Mouse (Mus musculus): Measurements from ENCODE around the gene Alox15.
A peak's percentile ranks its signal among the peaks of the same experiment; 100 is the strongest.

The Alox15 gene

GRCm38 (mm10) chr11:70351868-70352267 lies at the start of gene Alox15:
TSS of gene Alox15 (minus strand) at chr11:70352031.
- no peak for DNase-seq

- DNase-seq: no peak
Observed at GRCm38 (mm10) chr11:70389421-70389820, 37.6 kb upstream of the Alox15 start.

GRCm38 (mm10) chr11:70387436-70387835 lies 35.6 kb upstream of the Alox15 start:
- DNase-seq: no peak

- no peak for DNase-seq
Observed at GRCm38 (mm10) chr11:70384136-70384535, 32.3 kb upstream of the Alox15 start.

GRCm38 (mm10) chr11:70381330-70381729 lies 29.5 kb upstream of the Alox15 start:
- no peak for DNase-seq

GRCm38 (mm10) chr11:70380478-70381005 lies 28.7 kb upstream of the Alox15 start:
- no peak for DNase-seq

- DNase-seq: no peak
Observed at GRCm38 (mm10) chr11:70376054-70376453, 24.2 kb upstream of the Alox15 start.

- no peak for DNase-seq
Observed at GRCm38 (mm10) chr11:70374302-70374701, 22.5 kb upstream of the Alox15 start.

GRCm38 (mm10) chr11:70372849-70373557 lies 21.2 kb upstream of the Alox15 start:
- DNase-seq: peak; percentile 81

GRCm38 (mm10) chr11:70372396-70372795 lies 20.6 kb upstream of the Alox15 start:
- no peak for DNase-seq

GRCm38 (mm10) chr11:70368626-70369025 lies 16.8 kb upstream of the Alox15 start:
- DNase-seq: peak; percentile 69

- DNase-seq: peak; percentile 62
Observed at GRCm38 (mm10) chr11:70367701-70368100, 15.9 kb upstream of the Alox15 start.

- DNase-seq: no peak
Observed at GRCm38 (mm10) chr11:70348630-70349029, 3.2 kb downstream of the Alox15 start.

GRCm38 (mm10) chr11:70347861-70348260 lies 4.0 kb downstream of the Alox15 start:
- DNase-seq: no peak

- no peak for DNase-seq
Observed at GRCm38 (mm10) chr11:70345546-70345945, 6.3 kb downstream of the Alox15 start.

- no peak for DNase-seq
Observed at GRCm38 (mm10) chr11:70345061-70345460, 6.8 kb downstream of the Alox15 start.

- no peak for DNase-seq
Observed at GRCm38 (mm10) chr11:70339481-70339880, 12.3 kb downstream of the Alox15 start.

GRCm38 (mm10) chr11:70334477-70334876 lies 17.4 kb downstream of the Alox15 start:
- peak; percentile 70 for DNase-seq

- no peak for DNase-seq
Observed at GRCm38 (mm10) chr11:70324726-70325125, 27.1 kb downstream of the Alox15 start.

GRCm38 (mm10) chr11:70322528-70322927 lies 29.3 kb downstream of the Alox15 start, which contains the start of gene Alox12e:
TSS of gene Alox12e (minus strand) at chr11:70322628.
- DNase-seq: no peak

GRCm38 (mm10) chr11:70321664-70322063 lies 30.2 kb downstream of the Alox15 start:
- DNase-seq: peak; percentile 46

- no peak for DNase-seq
Observed at GRCm38 (mm10) chr11:70319614-70320013, 32.2 kb downstream of the Alox15 start.

GRCm38 (mm10) chr11:70313833-70314232 lies 38.0 kb downstream of the Alox15 start:
- peak; percentile 16 for DNase-seq

GRCm38 (mm10) chr11:70309341-70309740 lies 42.5 kb downstream of the Alox15 start:
- peak; percentile 82 for DNase-seq

- DNase-seq: peak; percentile 14
Observed at GRCm38 (mm10) chr11:70308296-70308695, 43.5 kb downstream of the Alox15 start.
